Mouse (Mus musculus) heart, embryonic 13.5 days (tissue): ENCODE data around the gene Cdkal1. TPM values are rescaled to one million over a fixed set of nuclear protein-coding genes. Genes with fewer than 3 reads are reported as not detected.

ENCODE experiments used
- ATAC-seq: fragments of 200-750 bp; cut with Nextera tagmentation; 2 replicates; pipeline ENCODE4 v1.8.0; 2017; ENCODE audit warnings: moderate TSS enrichment; ENCODE audit not compliant: insufficient number of reproducible peaks, low FRiP score, low TSS enrichment; ENCODE audit errors: extremely low read depth
- H3K27ac ChIP-seq: fragments of 300-500 bp; sonication (generic); replicated peaks from 2 replicates; pipeline ENCODE4 v1.5.1; 2015; ENCODE audit warnings: moderate library complexity, mild to moderate bottlenecking, inconsistent platforms
- H3K27me3 ChIP-seq: fragments of 300-500 bp; sonication (generic); replicated peaks from 2 replicates; pipeline ENCODE4 v1.6.1; 2015; ENCODE audit warnings: mild to moderate bottlenecking, inconsistent platforms
- H3K36me3 ChIP-seq: fragments of 300-500 bp; sonication (generic); 2 replicates; pipeline ENCODE4 v1.6.1; 2015; ENCODE audit warnings: mild to moderate bottlenecking, inconsistent platforms
- H3K4me1 ChIP-seq: fragments of 300-500 bp; sonication (generic); 2 replicates; pipeline ENCODE4 v1.6.1; 2015; ENCODE audit warnings: inconsistent platforms
- H3K4me2 ChIP-seq: fragments of 300-500 bp; sonication (generic); 2 replicates; pipeline ENCODE4 v1.6.1; 2015; ENCODE audit warnings: inconsistent platforms, mild to moderate bottlenecking, moderate library complexity
- H3K4me3 ChIP-seq: fragments of 300-500 bp; sonication (generic); 2 replicates; pipeline ENCODE4 v1.5.1; 2015; ENCODE audit warnings: moderate library complexity, mild to moderate bottlenecking, inconsistent platforms
- H3K9ac ChIP-seq: fragments of 300-500 bp; sonication (generic); 2 replicates; pipeline ENCODE4 v1.6.1; 2015; ENCODE audit warnings: inconsistent platforms, mild to moderate bottlenecking, moderate library complexity
- H3K9me3 ChIP-seq: fragments of 300-500 bp; sonication (generic); 2 replicates; pipeline ENCODE4 v1.6.1; 2016; ENCODE audit warnings: inconsistent platforms
- WGBS: fragments of 180-500 bp; shearing (Covaris S2); methylation state at CpG from one replicate; pipeline ENCODE4 v1.1.7; 2015; ENCODE audit warnings: mixed read lengths; 5-methylcytosine and 5-hydroxymethylcytosine counted together
- polyA plus RNA-seq: library from polyadenylated mRNA; unstranded; fragments of >200 nt; fragmentation: Nextera tagmentation; extraction: Ambion mirVana; gene quantifications from 2 replicates; pipeline ENCODE4 v1.2.1, GENCODE M21; 2015

Cdkal1 gene
- polyA plus RNA-seq, 1 experiment from 2014 or later: 19.7 TPM

- ATAC-seq: no peak
- 0 out of 2 replicates have a peak, but pooled peaks cover 3% of the 10 kb centered on the region for H3K36me3 ChIP-seq
- 90% methylated on average over 5 of the region's 5 CpGs for WGBS
- H3K9me3 ChIP-seq: no peaks in the 10 kb centered on the region
- H3K4me2 ChIP-seq: no peak overlapping the region
- no peak overlapping the region for H3K4me3 ChIP-seq
- H3K27ac ChIP-seq: no peak overlapping the region
- H3K9ac ChIP-seq: no peak overlapping the region
- H3K4me1 ChIP-seq: peaks cover 28% of the 10 kb centered on the region
- H3K27me3 ChIP-seq: no peaks in the 10 kb centered on the region
Measured at GRCm38 (mm10) chr13:29699896-29700295, 155.6 kb downstream of the Cdkal1 start.

DNA sequence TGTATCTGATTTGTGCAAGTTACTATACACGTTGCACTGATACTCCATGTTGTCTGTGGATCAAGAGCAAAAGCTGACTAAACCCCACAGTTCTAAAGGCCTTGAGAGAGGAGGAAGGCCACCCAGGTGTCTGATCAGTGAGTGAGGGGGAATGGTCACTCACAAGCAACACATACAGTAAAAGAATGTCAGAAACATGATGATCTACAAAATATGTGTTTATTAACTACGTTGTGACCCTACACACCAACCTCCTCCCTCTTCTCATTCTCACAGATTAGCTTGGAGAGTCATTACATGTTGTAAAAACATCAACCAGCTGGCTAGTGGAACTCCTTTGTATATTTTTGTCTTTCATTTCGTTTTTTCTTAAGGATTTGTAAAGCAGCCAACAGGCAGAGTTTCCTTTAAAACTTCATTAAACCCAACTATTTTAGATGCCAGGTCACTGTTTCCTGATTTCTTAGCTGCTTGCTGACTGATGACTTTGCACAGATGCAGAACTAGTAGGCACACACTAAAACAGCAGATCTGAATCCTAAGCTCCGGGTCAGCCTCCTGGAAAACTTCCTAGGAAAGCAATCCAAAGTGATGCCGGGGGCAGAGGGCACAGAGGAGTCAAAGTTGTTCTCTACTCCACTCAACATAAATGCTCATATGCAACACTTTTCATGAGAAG, 157.0 kb downstream of the Cdkal1 start:
- no peak overlapping the region for H3K4me2 ChIP-seq
- H3K36me3 ChIP-seq: 0 out of 2 replicates have a peak, but pooled peaks cover 3% of the 10 kb centered on the region
- H3K27ac ChIP-seq: 0 out of 2 replicates have a peak overlapping the region, but pooled peaks have one; percentile 24
- 50% methylated on average over 5 of the region's 5 CpGs for WGBS
- ATAC-seq: no peak
- no peak overlapping the region for H3K9ac ChIP-seq
- H3K4me1 ChIP-seq: peaks cover 37% of the 10 kb centered on the region
- H3K4me3 ChIP-seq: no peak overlapping the region
- H3K27me3 ChIP-seq: no peaks in the 10 kb centered on the region
- no peaks in the 10 kb centered on the region for H3K9me3 ChIP-seq

DNA sequence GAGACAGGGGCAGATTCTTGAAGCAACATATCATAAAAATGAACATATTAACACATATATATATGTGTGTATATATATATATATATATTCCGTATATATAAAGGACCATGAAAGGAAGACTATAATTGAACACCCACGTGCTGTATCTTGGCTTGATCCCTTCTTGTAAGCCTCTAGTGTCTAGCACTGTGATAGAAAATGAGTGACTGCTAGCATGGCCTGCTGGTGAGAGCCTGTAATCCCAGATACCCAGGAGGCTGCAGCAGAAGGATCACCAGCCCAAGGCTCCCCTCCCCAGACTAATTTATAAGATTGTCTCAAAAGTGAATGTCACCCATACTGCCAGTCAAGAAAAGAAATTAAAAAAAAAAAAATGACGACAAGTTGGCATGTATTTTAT, 158.2 kb downstream of the Cdkal1 start:
- H3K27me3 ChIP-seq: no peaks in the 10 kb centered on the region
- H3K9me3 ChIP-seq: no peaks in the 10 kb centered on the region
- WGBS: 69% methylated on average over 3 of the region's 3 CpGs
- 0 out of 2 replicates have a peak, but pooled peaks cover 3% of the 10 kb centered on the region for H3K36me3 ChIP-seq
- H3K4me1 ChIP-seq: peaks cover 33% of the 10 kb centered on the region
- no peak overlapping the region for H3K4me2 ChIP-seq
- H3K27ac ChIP-seq: no peak overlapping the region
- no peak overlapping the region for H3K9ac ChIP-seq
- no peak overlapping the region for H3K4me3 ChIP-seq
- ATAC-seq: no peak

- Histone ChIP-seq H3K4me2 (no peak overlapping the region), H3K4me1 (peaks cover 18% of the 10 kb centered on the region), H3K9me3 (no peaks in the 10 kb centered on the region), H3K4me3 (no peak overlapping the region), H3K9ac (no peak overlapping the region), H3K36me3 (0 out of 2 replicates have a peak, but pooled peaks cover 3% of the 10 kb centered on the region), H3K27me3 (no peaks in the 10 kb centered on the region), H3K27ac (no peak overlapping the region)
- ATAC-seq: no peak
- 82% methylated on average over 7 of the region's 7 CpGs for WGBS
Measured at GRCm38 (mm10) chr13:29690734-29691133, 164.7 kb downstream of the Cdkal1 start.

DNA sequence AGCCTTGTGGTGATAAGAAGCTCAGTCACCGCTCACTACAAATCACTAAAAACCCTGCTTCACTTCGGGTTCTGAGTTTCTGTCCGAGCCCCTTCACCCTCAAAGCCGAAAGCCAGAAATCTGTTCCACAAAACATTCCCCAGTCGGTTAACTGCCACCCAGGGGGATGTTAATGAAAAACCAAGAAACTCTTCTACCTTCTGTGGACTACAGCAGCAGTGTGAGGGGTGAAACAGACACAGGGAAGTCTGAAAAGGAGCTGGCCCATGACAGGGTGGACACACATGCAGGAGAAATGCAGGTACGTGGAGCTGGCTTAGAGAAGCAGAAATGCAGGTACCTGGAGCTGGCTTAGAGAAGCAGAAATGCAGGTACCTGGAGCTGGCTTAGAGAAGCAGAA, 166.6 kb downstream of the Cdkal1 start:
- H3K27me3 ChIP-seq: no peaks in the 10 kb centered on the region
- no peak for ATAC-seq
- no peak overlapping the region for H3K9ac ChIP-seq
- H3K27ac ChIP-seq: no peak overlapping the region
- peaks cover 23% of the 10 kb centered on the region for H3K4me1 ChIP-seq
- H3K9me3 ChIP-seq: no peaks in the 10 kb centered on the region
- H3K4me3 ChIP-seq: no peak overlapping the region
- H3K36me3 ChIP-seq: 0 out of 2 replicates have a peak, but pooled peaks cover 3% of the 10 kb centered on the region
- WGBS: 63% methylated on average over 6 of the region's 6 CpGs
- no peak overlapping the region for H3K4me2 ChIP-seq

DNA sequence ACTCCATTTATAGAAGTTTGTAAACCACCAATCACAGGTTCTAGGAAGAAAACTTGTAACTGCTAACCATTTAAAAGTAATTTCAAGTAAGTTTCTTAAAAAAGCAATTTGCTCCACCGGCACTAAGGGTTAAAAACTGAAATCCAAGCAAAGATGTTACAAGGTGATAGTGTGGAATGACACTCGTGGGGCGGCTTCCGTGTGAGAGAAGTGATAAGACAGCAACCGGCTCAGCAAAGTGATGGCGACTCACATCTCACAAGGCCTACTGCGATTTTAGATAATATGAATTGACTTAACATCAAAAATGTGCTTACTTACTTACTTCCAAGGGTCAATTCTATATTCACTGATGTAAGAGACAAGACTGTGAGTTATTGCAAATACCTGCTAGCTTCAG, 167.6 kb downstream of the Cdkal1 start:
- H3K27ac ChIP-seq: no peak overlapping the region
- H3K4me3 ChIP-seq: no peak overlapping the region
- ATAC-seq: no peak
- H3K36me3 ChIP-seq: 0 out of 2 replicates have a peak, but pooled peaks cover 3% of the 10 kb centered on the region
- H3K4me1 ChIP-seq: peaks cover 23% of the 10 kb centered on the region
- WGBS: 58% methylated on average over 7 of the region's 7 CpGs
- no peaks in the 10 kb centered on the region for H3K27me3 ChIP-seq
- H3K9me3 ChIP-seq: no peaks in the 10 kb centered on the region
- H3K9ac ChIP-seq: no peak overlapping the region
- H3K4me2 ChIP-seq: no peak overlapping the region

- no peak overlapping the region for H3K9ac ChIP-seq
- no peaks in the 10 kb centered on the region for H3K36me3 ChIP-seq
- 0 out of 2 replicates have a peak overlapping the region, but pooled peaks have one; percentile 12 for H3K27ac ChIP-seq
- H3K9me3 ChIP-seq: no peaks in the 10 kb centered on the region
- WGBS: 78% methylated on average over 11 of the region's 11 CpGs
- no peak overlapping the region for H3K4me2 ChIP-seq
- peaks cover 25% of the 10 kb centered on the region for H3K4me1 ChIP-seq
- H3K4me3 ChIP-seq: no peak overlapping the region
- no peak for ATAC-seq
- no peaks in the 10 kb centered on the region for H3K27me3 ChIP-seq
Measured at GRCm38 (mm10) chr13:29679479-29680186, 175.8 kb downstream of the Cdkal1 start.

DNA sequence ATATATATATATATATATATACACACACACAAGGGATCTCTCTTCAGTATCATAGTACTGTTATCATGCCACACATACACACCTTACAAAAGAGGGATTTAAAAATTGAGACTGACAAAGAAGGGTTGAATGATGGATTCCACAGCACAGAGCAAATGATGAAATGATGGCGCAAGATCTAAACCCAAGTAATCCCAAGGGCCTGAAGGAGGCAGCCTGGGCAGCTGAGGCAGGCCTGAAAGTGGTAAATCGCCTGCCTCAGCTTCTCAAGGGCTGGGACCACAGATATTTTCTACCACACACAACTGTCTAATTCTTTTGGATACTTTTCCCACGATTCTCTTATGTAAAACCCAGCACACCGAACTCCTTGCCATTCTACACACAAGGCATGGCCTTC, 177.9 kb downstream of the Cdkal1 start:
- Histone ChIP-seq H3K9me3 (no peaks in the 10 kb centered on the region), H3K36me3 (no peaks in the 10 kb centered on the region), H3K9ac (no peak overlapping the region), H3K27ac (no peak overlapping the region), H3K4me3 (no peak overlapping the region), H3K4me1 (peaks cover 12% of the 10 kb centered on the region), H3K27me3 (no peaks in the 10 kb centered on the region), H3K4me2 (no peak overlapping the region)
- 89% methylated on average over 4 of the region's 4 CpGs for WGBS
- ATAC-seq: no peak

- no peak overlapping the region for H3K4me2 ChIP-seq
- WGBS: 78% methylated on average over 3 of the region's 3 CpGs
- no peaks in the 10 kb centered on the region for H3K27me3 ChIP-seq
- no peaks in the 10 kb centered on the region for H3K9me3 ChIP-seq
- no peaks in the 10 kb centered on the region for H3K4me1 ChIP-seq
- H3K4me3 ChIP-seq: no peak overlapping the region
- ATAC-seq: no peak
- H3K9ac ChIP-seq: no peak overlapping the region
- H3K36me3 ChIP-seq: no peaks in the 10 kb centered on the region
- no peak overlapping the region for H3K27ac ChIP-seq
Measured at GRCm38 (mm10) chr13:29670626-29671025, 184.8 kb downstream of the Cdkal1 start.

DNA sequence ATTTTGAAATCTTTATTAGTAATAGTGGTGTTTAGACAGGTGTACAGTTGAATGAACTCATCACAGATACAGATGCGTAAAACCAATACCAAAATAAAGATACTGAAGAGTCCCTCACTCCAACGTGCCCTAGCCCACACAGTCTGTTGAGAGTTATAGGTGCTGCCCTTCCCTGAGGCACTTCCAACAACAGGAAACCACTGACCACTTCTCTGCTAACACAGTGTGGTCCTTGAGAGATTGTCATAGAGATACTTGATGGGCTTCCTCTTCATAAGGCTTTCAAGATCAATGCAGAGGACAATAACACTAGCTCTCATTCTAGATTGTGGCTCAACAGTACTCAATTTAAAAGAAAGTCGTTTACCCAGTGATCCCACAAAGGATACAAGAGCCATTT, 191.6 kb downstream of the Cdkal1 start:
- peaks cover 4% of the 10 kb centered on the region for H3K4me1 ChIP-seq
- H3K4me3 ChIP-seq: no peak overlapping the region
- ATAC-seq: no peak
- H3K9ac ChIP-seq: no peak overlapping the region
- H3K9me3 ChIP-seq: no peaks in the 10 kb centered on the region
- no peaks in the 10 kb centered on the region for H3K27me3 ChIP-seq
- H3K36me3 ChIP-seq: no peaks in the 10 kb centered on the region
- no peak overlapping the region for H3K27ac ChIP-seq
- H3K4me2 ChIP-seq: no peak overlapping the region
- 75% methylated on average over 3 of the region's 3 CpGs for WGBS

DNA sequence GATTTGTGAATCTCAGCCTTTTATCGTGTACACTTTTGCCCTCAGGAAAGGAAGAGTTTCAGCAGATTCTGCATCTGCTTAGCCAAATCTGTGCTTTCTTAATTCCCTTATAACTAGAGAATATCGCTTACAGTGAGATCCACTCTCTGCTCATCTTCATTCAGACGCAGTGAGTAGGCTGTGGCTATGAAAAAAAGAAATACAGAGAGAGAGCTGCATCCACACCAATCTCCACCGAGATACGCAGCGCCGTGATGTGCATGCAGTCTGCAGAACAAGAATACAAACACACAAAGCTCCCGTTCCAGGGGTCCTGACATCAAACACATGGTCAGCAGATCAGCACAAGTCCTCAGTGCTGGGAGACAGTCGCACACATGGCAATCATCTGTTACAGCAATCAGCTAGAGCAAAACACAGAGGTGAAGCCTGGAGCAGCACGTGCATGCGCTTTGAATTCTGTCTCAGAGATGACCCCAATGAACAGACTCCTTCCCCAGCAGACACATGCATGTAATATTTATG, 199.6 kb downstream of the Cdkal1 start:
- ATAC-seq: no peak
- WGBS: 76% methylated on average over 11 of the region's 11 CpGs

More for the DNA sequence above, 199.6 kb downstream of the Cdkal1 start:
- Histone ChIP-seq H3K27ac (no peak overlapping the region), H3K4me1 (0 out of 2 replicates have a peak, but pooled peaks cover 7% of the 10 kb centered on the region), H3K27me3 (no peaks in the 10 kb centered on the region), H3K9me3 (no peaks in the 10 kb centered on the region), H3K4me3 (no peak overlapping the region), H3K36me3 (no peaks in the 10 kb centered on the region), H3K9ac (no peak overlapping the region), H3K4me2 (no peak overlapping the region)
